Mouse (Mus musculus) lung, postnatal 0 days (tissue): ENCODE results near the gene Bud23.

Experiments used
- CTCF ChIP-seq: IDR thresholded peaks from 2 replicates; pipeline ENCODE4 v1.5.1; 2016; ENCODE audit warnings: antibody characterized with exemption, mild to moderate bottlenecking
- EP300 ChIP-seq: IDR thresholded peaks from 2 replicates; pipeline ENCODE4 v1.6.1; 2016; ENCODE audit warnings: antibody characterized with exemption, mild to moderate bottlenecking, control low read depth

DNA sequence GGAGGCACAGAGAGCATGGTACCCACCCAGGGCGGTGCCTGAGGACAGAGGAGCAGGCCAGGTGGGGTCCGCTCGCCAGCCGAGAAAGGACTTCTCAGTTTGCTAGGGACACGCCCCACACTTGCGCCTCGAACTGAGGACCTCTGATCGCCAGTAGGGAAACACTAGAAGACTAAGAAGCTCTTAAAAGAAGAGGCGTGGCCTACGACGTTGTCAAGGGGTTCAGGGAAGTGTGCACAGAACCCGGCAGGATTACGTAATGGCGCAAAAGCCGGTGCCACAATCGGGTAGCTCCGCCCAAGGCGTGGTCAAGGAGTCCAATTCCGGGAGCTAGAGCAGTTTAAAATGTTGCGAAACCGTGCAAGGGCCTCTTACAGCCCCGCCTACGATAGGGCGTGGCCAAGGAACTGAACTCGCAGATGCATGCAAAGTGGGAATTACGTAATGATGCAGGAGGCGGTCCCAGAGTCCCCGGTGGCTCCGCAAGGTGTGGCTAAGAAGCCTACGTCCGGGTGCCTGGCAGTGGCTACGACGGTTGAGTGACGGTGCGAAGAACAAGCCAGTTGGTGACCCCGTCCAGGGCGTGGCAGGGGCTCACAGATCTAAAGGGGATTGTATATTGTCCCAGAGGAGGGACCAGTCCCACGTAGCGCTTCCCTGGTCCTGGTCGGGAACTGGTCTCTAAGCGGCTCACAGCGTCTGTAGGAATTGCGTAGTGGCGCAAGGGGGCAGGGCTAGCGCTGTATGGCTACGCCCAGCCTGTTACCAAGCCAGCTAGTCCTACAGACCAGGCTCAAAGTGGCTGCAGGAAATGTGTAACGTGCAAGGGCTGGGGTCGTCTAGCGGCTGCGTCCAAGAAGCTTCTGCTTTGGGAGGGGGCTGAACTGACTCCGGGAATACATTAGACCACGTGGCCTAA is 55.8 kb downstream of the Bud23 start, which contains the start of gene Abhd11:
- TF ChIP-seq EP300 (peak; percentile 98), CTCF (peak; percentile 38)
